Mouse (Mus musculus) neural tube, embryonic 13.5 days (tissue): ENCODE data around the gene Frg2f1. TPM values are rescaled to one million over a fixed set of nuclear protein-coding genes. Genes with fewer than 3 reads are reported as not detected.
A peak's percentile ranks its signal among the peaks of the same experiment; 100 is the strongest.

ENCODE experiments used
- ATAC-seq: fragments of 200-750 bp; cut with Nextera tagmentation; 2 replicates; pipeline ENCODE4 v1.8.0; 2017; ENCODE audit warnings: low read depth, mild to moderate bottlenecking, moderate TSS enrichment, moderate library complexity
- H3K27ac ChIP-seq: fragments of 300-500 bp; sonication (generic); replicated peaks from 2 replicates; pipeline ENCODE4 v1.5.1; 2015; ENCODE audit warnings: moderate library complexity, mild to moderate bottlenecking, inconsistent platforms
- H3K27me3 ChIP-seq: fragments of 300-500 bp; sonication (generic); 2 replicates; pipeline ENCODE4 v1.6.1; 2015; ENCODE audit warnings: mild to moderate bottlenecking, inconsistent platforms
- H3K36me3 ChIP-seq: fragments of 300-500 bp; sonication (generic); 2 replicates; pipeline ENCODE4 v1.6.1; 2015; ENCODE audit warnings: mild to moderate bottlenecking, inconsistent platforms
- H3K4me1 ChIP-seq: fragments of 300-500 bp; sonication (generic); replicated peaks from 2 replicates; pipeline ENCODE4 v1.6.1; 2015; ENCODE audit warnings: inconsistent platforms
- H3K4me2 ChIP-seq: fragments of 300-500 bp; sonication (generic); 2 replicates; pipeline ENCODE4 v1.6.1; 2015; ENCODE audit warnings: inconsistent platforms, mild to moderate bottlenecking, moderate library complexity
- H3K4me3 ChIP-seq: fragments of 300-500 bp; sonication (generic); 2 replicates; pipeline ENCODE4 v1.5.1; 2015; ENCODE audit warnings: mild to moderate bottlenecking, inconsistent platforms
- H3K9ac ChIP-seq: fragments of 300-500 bp; sonication (generic); 2 replicates; pipeline ENCODE4 v1.6.1; 2015; ENCODE audit warnings: moderate library complexity, mild to moderate bottlenecking, inconsistent platforms
- H3K9me3 ChIP-seq: fragments of 300-500 bp; sonication (generic); 2 replicates; pipeline ENCODE4 v1.6.1; 2016; ENCODE audit warnings: inconsistent platforms
- WGBS: fragments of 180-500 bp; shearing (Covaris S2); methylation state at CpG from one replicate; pipeline ENCODE4 v1.1.7; 2015; 5-methylcytosine and 5-hydroxymethylcytosine counted together
- polyA plus RNA-seq: library from polyadenylated mRNA; unstranded; fragments of >200 nt; fragmentation: Nextera tagmentation; extraction: Ambion mirVana; gene quantifications from 2 replicates; pipeline ENCODE4 v1.2.1, GENCODE M21; 2015

Frg2f1 gene
- polyA plus RNA-seq, 1 experiment from 2014 or later, result 7.2 TPM

DNA sequence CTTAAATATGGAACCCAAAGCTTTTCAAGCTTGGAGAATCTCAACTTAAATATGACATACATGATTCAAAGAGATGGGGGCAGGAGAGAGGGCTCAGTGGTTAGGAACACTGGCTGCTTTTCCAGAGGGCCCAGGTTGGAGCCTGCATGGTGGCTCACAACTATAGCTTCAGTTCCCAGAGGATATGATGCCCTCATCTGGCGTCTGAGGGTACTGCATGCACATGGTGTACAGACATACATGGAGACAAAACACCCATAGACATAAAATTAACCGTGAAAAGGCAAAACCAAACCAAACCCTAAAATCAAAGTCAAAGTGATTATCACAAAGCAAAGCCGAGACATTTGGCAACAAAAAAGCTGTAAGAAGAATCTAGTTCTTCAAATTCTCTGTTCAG, 48.5 kb downstream of the Frg2f1 start:
- WGBS, result 75% methylated on average over 3 of the region's 3 CpGs
- Histone ChIP-seq H3K9me3 (no peaks in the 10 kb centered on the region), H3K4me3 (0 out of 2 replicates have a peak overlapping the region, but pooled peaks have one; percentile 62), H3K27ac (no peak overlapping the region), H3K9ac (no peak overlapping the region), H3K4me2 (peak overlapping the region; percentile 71), H3K36me3 (no peaks in the 10 kb centered on the region), H3K4me1 (peaks cover 35% of the 10 kb centered on the region), H3K27me3 (peaks cover 19% of the 10 kb centered on the region)
- no peak for ATAC-seq

DNA sequence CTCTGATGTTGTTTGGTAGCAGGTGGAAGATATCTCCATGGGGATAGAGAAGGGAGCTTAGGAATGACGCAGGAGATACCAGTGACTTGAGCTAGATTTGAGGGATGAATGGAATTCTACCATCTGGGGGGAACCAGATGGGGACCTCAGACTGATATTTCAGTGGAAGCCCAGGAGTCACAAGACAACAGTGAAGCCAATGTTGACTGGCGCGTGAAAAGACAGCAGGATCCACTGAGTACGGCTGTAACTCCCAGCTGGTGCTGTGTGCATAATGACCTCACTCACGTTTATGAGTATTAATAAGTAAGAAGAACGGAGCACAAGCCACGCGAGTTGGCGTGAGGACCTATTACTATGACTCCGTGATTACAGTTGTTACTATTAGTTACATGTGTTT, 49.7 kb downstream of the Frg2f1 start:
- no peaks in the 10 kb centered on the region for H3K36me3 ChIP-seq
- no peak overlapping the region for H3K4me2 ChIP-seq
- H3K27me3 ChIP-seq, result peaks cover 12% of the 10 kb centered on the region

DNA sequence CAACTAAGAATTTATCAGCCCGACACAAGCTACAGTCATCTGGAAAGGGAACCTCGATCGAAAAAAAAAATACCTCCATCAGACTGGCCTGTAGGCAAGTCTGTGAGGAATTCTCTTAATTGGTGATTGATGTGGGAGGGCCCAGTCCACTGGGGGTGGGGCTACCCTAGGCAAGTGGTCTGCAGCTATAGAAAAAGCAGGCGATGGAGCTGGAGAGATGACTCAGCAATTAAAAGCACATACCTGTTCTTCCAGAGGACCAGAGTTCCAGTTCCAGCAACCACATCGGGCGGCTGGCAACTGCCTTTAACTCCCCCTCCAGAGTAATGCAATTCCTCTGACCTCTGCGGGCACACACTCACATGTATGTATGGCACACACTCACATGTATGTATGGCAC, 54.4 kb downstream of the Frg2f1 start:
- no peaks in the 10 kb centered on the region for H3K36me3 ChIP-seq
- ATAC-seq, result no peak
- H3K4me1 ChIP-seq, result peaks cover 16% of the 10 kb centered on the region
- no peak overlapping the region for H3K4me3 ChIP-seq
- no peak overlapping the region for H3K9ac ChIP-seq
- H3K27ac ChIP-seq, result no peak overlapping the region
- no peak overlapping the region for H3K4me2 ChIP-seq
- no peaks in the 10 kb centered on the region for H3K9me3 ChIP-seq
- H3K27me3 ChIP-seq, result no peaks in the 10 kb centered on the region
- 79% methylated on average over 7 of the region's 7 CpGs for WGBS

More for the DNA sequence above, 49.7 kb downstream of the Frg2f1 start:
- no peak for ATAC-seq
- no peak overlapping the region for H3K9ac ChIP-seq
- WGBS, result 55% methylated on average over 10 of the region's 10 CpGs
- no peak overlapping the region for H3K4me3 ChIP-seq
- 0 out of 2 replicates have a peak overlapping the region, but pooled peaks have one; percentile 39 for H3K27ac ChIP-seq
- no peaks in the 10 kb centered on the region for H3K9me3 ChIP-seq
- peaks cover 35% of the 10 kb centered on the region for H3K4me1 ChIP-seq

DNA sequence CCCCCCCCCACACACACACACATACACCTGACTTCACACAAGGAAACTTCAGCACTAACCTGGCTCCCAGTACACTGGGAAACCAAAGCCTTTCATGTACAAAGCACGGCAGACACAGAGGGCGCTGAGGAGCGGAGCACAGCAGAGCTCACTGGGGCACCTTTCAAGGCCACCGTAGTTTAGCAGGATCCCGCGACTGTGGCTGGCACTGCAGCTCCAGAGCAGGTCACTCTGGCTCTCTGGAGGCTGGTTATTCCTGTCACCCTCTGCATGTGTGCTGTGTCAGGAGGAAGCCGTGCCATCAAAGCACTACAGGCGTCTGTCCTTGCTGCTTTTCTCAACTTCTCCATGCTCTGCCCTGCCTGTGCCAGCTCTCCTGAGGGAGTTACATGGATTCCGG, 56.3 kb downstream of the Frg2f1 start:
- no peaks in the 10 kb centered on the region for H3K4me1 ChIP-seq
- no peaks in the 10 kb centered on the region for H3K27me3 ChIP-seq
- H3K27ac ChIP-seq, result no peak overlapping the region
- WGBS, result 54% methylated on average over 9 of the region's 9 CpGs
- no peak overlapping the region for H3K9ac ChIP-seq
- no peak overlapping the region for H3K4me3 ChIP-seq
- H3K9me3 ChIP-seq, result no peaks in the 10 kb centered on the region
- ATAC-seq, result no peak
- H3K36me3 ChIP-seq, result no peaks in the 10 kb centered on the region
- H3K4me2 ChIP-seq, result no peak overlapping the region

Other genes starting within 250 kb of the Frg2f1 start
- gene Ybx1, start 244.9 kb downstream of the Frg2f1 start, polyA plus RNA-seq, result 873 and 888 TPM in 2 replicates
- 62.0 and 62.5 TPM in 2 replicates for gene Ppih, start 219.0 kb downstream of the Frg2f1 start, polyA plus RNA-seq
- gene Ccdc30, start 124.0 kb downstream of the Frg2f1 start, polyA plus RNA-seq, result 17.3 and 17.9 TPM in 2 replicates
- gene Ppcs, start 117.1 kb downstream of the Frg2f1 start, polyA plus RNA-seq, result 21.9 and 23.3 TPM in 2 replicates
- 0.50 TPM in 1 of 2 replicates, not detected in the other for gene Zmynd12, start 116.7 kb downstream of the Frg2f1 start, polyA plus RNA-seq
- 26.3 and 28.7 TPM in 2 replicates for gene Rimkla, start 46.9 kb downstream of the Frg2f1 start, polyA plus RNA-seq
- gene Foxj3, start 2.5 kb downstream of the Frg2f1 start, polyA plus RNA-seq, result 23.5 and 26.1 TPM in 2 replicates
- not detected in 2 replicates for gene Guca2a, start 98.2 kb upstream of the Frg2f1 start, polyA plus RNA-seq
- not detected in 2 replicates for gene Guca2b, start 119.4 kb upstream of the Frg2f1 start, polyA plus RNA-seq
- 18.2 and 20.6 TPM in 2 replicates for gene Hivep3, start 194.3 kb upstream of the Frg2f1 start, polyA plus RNA-seq